Mouse (Mus musculus): ENCODE measurements around the gene Fchsd2. TPM values are rescaled to one million over a fixed set of nuclear protein-coding genes. Genes with fewer than 3 reads are reported as not detected.

Gene Fchsd2
- polyA plus RNA-seq, 1 experiment: 21.8 TPM

- Histone ChIP-seq H3K4me3 (ENCODE audit: insufficient read depth, low read length) (no peak overlapping the region), H3K27ac (ENCODE audit: insufficient read depth, low read length) (no peak overlapping the region), H3K4me1 (ENCODE audit: control insufficient read depth, insufficient read depth, low read length) (no peaks in the 10 kb centered on the region)
- TF ChIP-seq CTCF (IDR thresholded peaks at IDR 0.05; ENCODE audit: extremely low read depth, insufficient read depth, low read length) (no peak), POLR2A (IDR thresholded peaks at IDR 0.05; ENCODE audit: extremely low read depth, insufficient read depth, low read length) (no peak)
Observed at GRCm38 (mm10) chr7:101286891-101287290, 194.2 kb downstream of the Fchsd2 start.

DNA sequence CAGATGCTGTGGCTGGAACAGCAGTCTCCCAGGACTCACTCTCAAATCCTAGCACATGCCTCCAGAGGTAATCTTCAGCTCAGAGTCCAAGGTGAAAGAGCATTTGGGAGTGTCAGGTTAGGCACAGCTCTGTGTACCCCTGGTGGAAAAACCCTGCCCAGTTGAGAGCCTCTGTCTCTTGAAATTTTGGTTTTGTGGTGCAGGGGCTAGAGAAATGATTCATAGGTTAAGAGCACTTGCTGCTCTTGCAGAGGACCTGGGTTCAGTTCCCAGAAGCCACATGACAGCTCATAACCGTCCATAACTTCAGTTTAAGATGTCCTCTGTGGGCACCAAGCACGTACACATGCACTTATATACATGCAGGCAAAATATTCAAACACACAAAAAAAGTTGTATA lies 195.2 kb downstream of the Fchsd2 start:
- no peak overlapping the region for H3K27ac ChIP-seq (ENCODE audit: insufficient read depth, low read length)
- H3K4me1 ChIP-seq (ENCODE audit: control insufficient read depth, insufficient read depth, low read length): no peaks in the 10 kb centered on the region
- H3K4me3 ChIP-seq (ENCODE audit: insufficient read depth, low read length): no peak overlapping the region
- TF ChIP-seq POLR2A (IDR thresholded peaks at IDR 0.05; ENCODE audit: extremely low read depth, insufficient read depth, low read length): no peak

DNA sequence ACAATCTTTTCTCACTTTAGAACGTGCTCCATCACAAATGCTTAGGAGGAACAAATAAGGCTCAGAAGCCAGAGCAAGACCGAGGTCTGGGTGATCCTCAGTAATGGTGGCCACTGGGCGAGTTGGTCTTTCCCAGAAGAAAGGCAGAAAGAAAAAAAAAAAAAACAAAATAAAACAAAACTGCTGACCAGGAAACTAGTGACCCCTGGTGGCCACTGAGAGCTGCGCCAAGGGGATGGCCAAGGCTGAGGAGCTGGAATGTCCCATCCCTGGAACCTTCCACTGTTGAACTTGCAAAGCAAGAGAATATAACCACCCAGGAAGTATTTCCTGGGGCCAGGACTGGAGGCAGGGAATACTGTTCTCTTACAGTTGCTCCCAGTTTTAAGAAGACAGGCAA lies 195.8 kb downstream of the Fchsd2 start:
- Histone ChIP-seq H3K27ac (ENCODE audit: insufficient read depth, low read length) (no peak overlapping the region), H3K4me1 (ENCODE audit: control insufficient read depth, insufficient read depth, low read length) (no peaks in the 10 kb centered on the region), H3K4me3 (ENCODE audit: insufficient read depth, low read length) (no peak overlapping the region)
- TF ChIP-seq POLR2A (IDR thresholded peaks at IDR 0.05; ENCODE audit: extremely low read depth, insufficient read depth, low read length) (no peak), CTCF (IDR thresholded peaks at IDR 0.05; ENCODE audit: extremely low read depth, insufficient read depth, low read length) (peak; percentile 63)

DNA sequence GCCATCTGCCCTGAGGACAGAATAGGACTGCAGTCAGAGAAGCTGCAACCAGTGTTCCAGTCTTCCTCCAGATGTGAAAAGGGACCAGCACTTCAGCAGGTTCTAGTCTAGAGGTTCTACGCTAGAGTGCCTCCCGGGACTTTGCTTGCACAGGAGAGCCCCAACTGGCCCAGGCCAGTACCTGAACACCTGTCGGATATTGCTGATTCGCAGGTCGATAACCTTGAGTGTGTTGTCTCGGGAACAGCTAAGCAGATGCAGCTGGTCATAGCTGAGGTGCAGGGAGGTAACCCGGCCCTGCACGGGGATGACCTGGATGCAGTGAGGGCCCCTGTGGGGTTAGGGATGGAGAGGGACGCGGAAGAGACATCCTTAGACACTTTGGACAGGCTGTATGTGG lies 197.7 kb downstream of the Fchsd2 start:
- Histone ChIP-seq H3K27ac (ENCODE audit: insufficient read depth, low read length) (no peak overlapping the region), H3K4me1 (ENCODE audit: control insufficient read depth, insufficient read depth, low read length) (no peaks in the 10 kb centered on the region), H3K4me3 (ENCODE audit: insufficient read depth, low read length) (no peak overlapping the region)
- no peak for TF ChIP-seq CTCF (IDR thresholded peaks at IDR 0.05; ENCODE audit: extremely low read depth, insufficient read depth, low read length)
- no peak for TF ChIP-seq POLR2A (IDR thresholded peaks at IDR 0.05; ENCODE audit: extremely low read depth, insufficient read depth, low read length)

DNA sequence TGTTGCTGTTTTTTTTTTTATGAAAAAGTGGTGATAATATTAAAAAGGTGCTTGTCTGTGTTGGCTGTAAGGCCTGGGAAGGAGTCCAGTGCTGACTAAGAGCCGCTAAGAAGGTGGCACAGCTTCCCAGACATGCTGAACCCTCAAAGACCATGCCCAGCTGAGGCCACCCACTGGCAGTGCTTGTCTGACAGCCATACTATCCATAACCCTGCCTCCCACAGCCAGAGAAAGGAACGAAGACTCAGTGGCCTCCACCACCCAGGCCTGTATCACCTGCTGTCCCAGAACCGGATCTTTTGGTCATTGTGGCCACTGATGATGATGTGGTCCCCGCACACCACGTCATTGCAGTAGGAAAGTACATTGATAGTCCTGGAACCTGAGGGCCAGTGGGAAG lies 198.5 kb downstream of the Fchsd2 start:
- no peaks in the 10 kb centered on the region for H3K4me1 ChIP-seq (ENCODE audit: control insufficient read depth, insufficient read depth, low read length)
- TF ChIP-seq POLR2A (IDR thresholded peaks at IDR 0.05; ENCODE audit: extremely low read depth, insufficient read depth, low read length) (no peak), CTCF (IDR thresholded peaks at IDR 0.05; ENCODE audit: extremely low read depth, insufficient read depth, low read length) (no peak)
- no peak overlapping the region for H3K4me3 ChIP-seq (ENCODE audit: insufficient read depth, low read length)
- H3K27ac ChIP-seq (ENCODE audit: insufficient read depth, low read length): no peak overlapping the region

DNA sequence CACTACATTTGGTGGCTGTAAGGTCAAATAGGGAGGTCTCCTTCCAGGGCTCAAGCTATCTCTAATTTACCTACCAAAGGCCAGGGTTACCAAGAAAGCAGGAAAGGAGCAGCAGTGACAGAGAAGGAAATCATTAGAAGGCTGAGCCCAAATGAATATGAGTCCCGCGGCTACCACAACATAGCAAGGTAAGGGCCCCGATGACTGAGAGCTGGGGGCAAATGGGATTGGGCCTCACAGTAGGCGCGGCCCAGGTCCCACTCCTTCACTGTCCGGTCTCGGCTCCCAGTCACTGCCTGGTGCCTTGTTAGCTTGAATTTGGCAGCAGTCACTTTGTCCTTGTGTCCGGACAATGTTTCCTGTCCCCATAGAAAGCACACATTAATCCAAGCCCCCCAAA lies 199.0 kb downstream of the Fchsd2 start:
- TF ChIP-seq POLR2A (IDR thresholded peaks at IDR 0.05; ENCODE audit: extremely low read depth, insufficient read depth, low read length): no peak
- TF ChIP-seq CTCF (IDR thresholded peaks at IDR 0.05; ENCODE audit: extremely low read depth, insufficient read depth, low read length): no peak
- no peak overlapping the region for H3K27ac ChIP-seq (ENCODE audit: insufficient read depth, low read length)
- H3K4me1 ChIP-seq (ENCODE audit: control insufficient read depth, insufficient read depth, low read length): no peaks in the 10 kb centered on the region
- H3K4me3 ChIP-seq (ENCODE audit: insufficient read depth, low read length): no peak overlapping the region

GRCm38 (mm10) chr7:101292086-101292485 lies 199.4 kb downstream of the Fchsd2 start:
- no peak for TF ChIP-seq POLR2A (IDR thresholded peaks at IDR 0.05; ENCODE audit: extremely low read depth, insufficient read depth, low read length)
- TF ChIP-seq CTCF (IDR thresholded peaks at IDR 0.05; ENCODE audit: extremely low read depth, insufficient read depth, low read length): no peak
- Histone ChIP-seq H3K27ac (ENCODE audit: insufficient read depth, low read length) (no peak overlapping the region), H3K4me3 (ENCODE audit: insufficient read depth, low read length) (no peak overlapping the region), H3K4me1 (ENCODE audit: control insufficient read depth, insufficient read depth, low read length) (peaks cover 2% of the 10 kb centered on the region; the same call in 1 of the 2 replicates)

GRCm38 (mm10) chr7:101292696-101293095 lies 200.0 kb downstream of the Fchsd2 start:
- Histone ChIP-seq H3K4me1 (ENCODE audit: control insufficient read depth, insufficient read depth, low read length) (peaks cover 3% of the 10 kb centered on the region; the same call in 1 of the 2 replicates), H3K27ac (ENCODE audit: insufficient read depth, low read length) (no peak overlapping the region), H3K4me3 (ENCODE audit: insufficient read depth, low read length) (no peak overlapping the region)
- TF ChIP-seq CTCF (IDR thresholded peaks at IDR 0.05; ENCODE audit: extremely low read depth, insufficient read depth, low read length): no peak
- no peak for TF ChIP-seq POLR2A (IDR thresholded peaks at IDR 0.05; ENCODE audit: extremely low read depth, insufficient read depth, low read length)

DNA sequence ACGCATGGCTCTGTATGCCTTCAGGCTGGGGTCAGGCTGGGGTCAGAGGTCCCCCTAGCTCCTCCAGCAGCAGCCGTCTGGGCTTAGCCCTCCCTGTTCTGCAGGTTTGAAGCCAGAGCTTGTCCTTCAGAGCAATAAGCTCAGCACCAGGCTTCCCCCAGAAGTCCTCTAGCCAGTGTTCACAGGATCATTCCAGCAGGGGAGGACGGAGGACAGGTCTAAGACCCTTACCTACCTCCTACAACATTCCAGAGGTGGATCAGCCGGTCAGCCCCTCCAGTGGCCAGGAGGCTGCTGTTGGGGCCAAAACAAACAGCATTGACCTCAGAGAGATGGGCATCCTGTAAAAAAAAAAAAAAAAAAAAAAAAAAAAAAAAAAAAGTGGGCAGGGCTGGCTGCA lies 200.5 kb downstream of the Fchsd2 start:
- H3K4me1 ChIP-seq (ENCODE audit: control insufficient read depth, insufficient read depth, low read length): peaks cover 3% of the 10 kb centered on the region; the same call in 1 of the 2 replicates

GRCm38 (mm10) chr7:101293611-101294010 lies 200.9 kb downstream of the Fchsd2 start:
- no peak overlapping the region for H3K27ac ChIP-seq (ENCODE audit: insufficient read depth, low read length)
- TF ChIP-seq CTCF (IDR thresholded peaks at IDR 0.05; ENCODE audit: extremely low read depth, insufficient read depth, low read length): no peak
- no peak for TF ChIP-seq POLR2A (IDR thresholded peaks at IDR 0.05; ENCODE audit: extremely low read depth, insufficient read depth, low read length)
- peaks cover 3% of the 10 kb centered on the region; the same call in 1 of the 2 replicates for H3K4me1 ChIP-seq (ENCODE audit: control insufficient read depth, insufficient read depth, low read length)
- no peak overlapping the region for H3K4me3 ChIP-seq (ENCODE audit: insufficient read depth, low read length)

More for the DNA sequence above, 200.5 kb downstream of the Fchsd2 start:
- no peak overlapping the region for H3K4me3 ChIP-seq (ENCODE audit: insufficient read depth, low read length)
- no peak overlapping the region for H3K27ac ChIP-seq (ENCODE audit: insufficient read depth, low read length)
- TF ChIP-seq CTCF (IDR thresholded peaks at IDR 0.05; ENCODE audit: extremely low read depth, insufficient read depth, low read length) (no peak), POLR2A (IDR thresholded peaks at IDR 0.05; ENCODE audit: extremely low read depth, insufficient read depth, low read length) (no peak)
